Mouse (Mus musculus) T-helper 17 cell (primary cell): Measurements from ENCODE around the gene Ubxn6.

Experiments used
- in situ Hi-C, 2 experiments: fragments of 300-600 bp; cut with MboI, MseI; formaldehyde crosslinking; loops; 1 replicate in 1 of 2; 2 replicates in 1 of 2; pipeline ENCODE4 v1.15.1; 2025; ENCODE audit warnings: high pct_unique_total_duplicates in 2 of 2

The Ubxn6 gene

DNA sequence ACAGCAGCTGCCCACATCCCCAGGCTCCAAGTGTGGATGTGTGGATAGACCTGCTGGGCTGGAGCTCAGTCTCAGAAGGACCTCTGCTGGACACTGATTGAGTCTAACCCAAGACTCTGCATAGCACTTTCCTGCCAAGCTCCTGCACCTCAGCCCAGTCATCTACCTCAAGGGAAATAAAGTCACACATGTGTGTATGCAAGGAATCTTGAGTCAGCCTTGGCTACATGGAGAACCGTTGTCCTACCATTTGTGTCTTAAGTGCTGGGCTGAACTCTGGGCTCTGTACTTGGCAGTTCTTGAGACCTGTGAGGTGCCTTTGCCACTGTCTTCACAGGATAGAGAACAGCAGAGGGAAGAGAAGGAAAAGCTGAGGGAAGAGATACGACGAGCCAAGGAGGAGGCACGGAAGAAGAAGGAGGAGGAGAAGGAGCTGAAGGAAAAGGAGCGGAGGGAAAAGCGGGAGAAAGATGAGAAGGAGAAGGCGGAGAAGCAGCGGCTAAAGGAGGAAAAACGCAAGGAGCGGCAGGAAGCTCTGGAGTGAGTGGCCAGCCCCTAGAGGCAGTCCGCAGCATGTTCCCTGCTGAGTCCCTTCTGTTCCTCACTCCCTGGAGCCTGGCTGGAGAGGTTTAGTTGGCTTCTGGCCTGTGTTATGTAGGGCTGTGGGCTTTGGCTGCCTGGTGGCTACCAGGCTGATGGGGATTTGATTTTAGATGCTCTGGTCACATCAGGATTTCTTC is 17.3 kb downstream of the Ubxn6 start:
- in situ Hi-C loops, result no loop called here

DNA sequence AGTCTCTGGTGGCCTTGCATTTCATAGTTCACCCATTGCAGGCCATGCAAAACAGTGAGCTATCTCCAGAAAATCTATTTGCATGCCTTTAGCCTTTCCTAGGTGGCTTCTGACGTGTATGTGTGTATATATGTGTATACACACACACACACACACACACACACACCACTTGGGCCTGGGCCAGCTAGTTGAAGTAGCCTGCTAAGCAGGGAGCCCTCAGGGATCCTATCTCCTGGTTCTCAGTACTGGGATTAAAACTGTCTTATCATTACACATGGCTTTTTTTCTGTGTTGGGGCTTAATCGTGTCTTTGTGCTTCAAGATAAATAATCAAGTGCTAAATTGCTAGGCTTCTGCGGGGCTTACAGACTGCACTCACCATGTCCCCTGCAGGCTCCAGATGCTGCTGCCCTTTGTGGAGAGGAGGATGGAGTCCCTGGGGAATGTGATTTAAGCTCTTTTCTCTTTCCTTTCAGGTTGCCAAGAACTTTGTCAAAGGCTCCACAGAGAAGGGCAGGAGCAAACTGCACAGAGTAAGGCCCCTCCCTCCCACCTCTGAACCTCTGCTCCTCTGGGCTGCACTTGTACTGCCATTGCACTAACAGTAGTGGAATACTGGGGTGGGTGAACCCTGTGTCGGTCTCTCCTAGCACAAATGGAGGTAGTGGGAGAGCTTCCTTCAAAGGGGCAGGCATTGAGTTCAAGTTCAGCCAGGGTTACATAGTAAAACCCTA is 18.7 kb downstream of the Ubxn6 start:
- in situ Hi-C loops, result no loop called here

DNA sequence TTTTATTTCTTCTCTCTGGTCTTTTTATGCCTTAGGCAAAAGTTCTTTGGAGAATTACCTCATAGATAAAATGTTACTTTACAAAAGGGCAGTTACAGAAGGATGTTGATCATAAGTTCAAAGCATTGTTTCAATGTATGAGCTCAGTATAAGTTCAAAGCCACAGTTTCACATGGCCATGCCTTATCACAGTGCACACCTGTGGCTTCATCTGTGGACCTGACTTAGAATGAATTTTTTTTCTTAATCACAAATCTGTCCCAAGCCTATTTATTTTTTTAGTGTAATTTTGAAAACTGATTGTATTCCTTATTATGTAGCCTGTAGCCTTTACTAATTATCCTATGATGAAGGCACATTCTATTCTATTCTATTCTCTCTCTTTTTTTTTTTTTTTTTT is 19.9 kb downstream of the Ubxn6 start:
- in situ Hi-C loops, result no loop called here

DNA sequence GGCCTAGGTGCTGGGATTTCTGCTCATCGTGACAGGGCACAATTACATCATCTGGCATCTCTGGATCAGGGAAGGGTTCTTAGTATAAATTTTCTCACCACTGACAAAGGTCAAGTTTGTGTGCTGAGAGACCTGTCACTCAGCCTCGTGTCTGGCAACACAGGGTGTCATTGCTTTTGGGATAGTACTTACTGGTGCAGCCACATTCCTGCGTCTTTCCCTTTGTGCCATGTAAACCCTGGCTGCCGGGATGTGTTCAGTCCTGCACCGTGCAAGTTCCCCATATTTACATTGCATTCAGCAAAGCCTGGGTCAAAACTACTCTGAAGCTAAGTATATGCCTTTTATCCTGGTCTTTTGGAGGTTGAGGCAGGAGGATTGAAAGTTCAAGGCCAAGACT is 23.5 kb downstream of the Ubxn6 start:
- in situ Hi-C loops, result no loop called here

DNA sequence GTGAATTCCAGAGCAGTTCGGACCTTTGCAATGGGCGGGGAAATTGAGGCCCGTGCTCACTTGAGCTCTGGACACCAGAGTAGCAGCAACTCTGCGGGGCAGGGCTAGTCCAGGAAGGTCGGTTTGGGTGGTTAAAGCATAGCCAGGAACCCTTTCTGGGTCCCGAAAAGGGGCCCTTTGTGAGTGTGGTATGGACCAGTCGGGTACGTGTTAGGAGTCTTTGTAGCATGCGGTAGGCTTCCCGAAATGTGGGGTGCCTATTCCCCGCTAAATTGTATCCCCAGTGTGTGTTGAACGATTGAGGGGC is 34.0 kb downstream of the Ubxn6 start:
- in situ Hi-C loops, result no loop called here

DNA sequence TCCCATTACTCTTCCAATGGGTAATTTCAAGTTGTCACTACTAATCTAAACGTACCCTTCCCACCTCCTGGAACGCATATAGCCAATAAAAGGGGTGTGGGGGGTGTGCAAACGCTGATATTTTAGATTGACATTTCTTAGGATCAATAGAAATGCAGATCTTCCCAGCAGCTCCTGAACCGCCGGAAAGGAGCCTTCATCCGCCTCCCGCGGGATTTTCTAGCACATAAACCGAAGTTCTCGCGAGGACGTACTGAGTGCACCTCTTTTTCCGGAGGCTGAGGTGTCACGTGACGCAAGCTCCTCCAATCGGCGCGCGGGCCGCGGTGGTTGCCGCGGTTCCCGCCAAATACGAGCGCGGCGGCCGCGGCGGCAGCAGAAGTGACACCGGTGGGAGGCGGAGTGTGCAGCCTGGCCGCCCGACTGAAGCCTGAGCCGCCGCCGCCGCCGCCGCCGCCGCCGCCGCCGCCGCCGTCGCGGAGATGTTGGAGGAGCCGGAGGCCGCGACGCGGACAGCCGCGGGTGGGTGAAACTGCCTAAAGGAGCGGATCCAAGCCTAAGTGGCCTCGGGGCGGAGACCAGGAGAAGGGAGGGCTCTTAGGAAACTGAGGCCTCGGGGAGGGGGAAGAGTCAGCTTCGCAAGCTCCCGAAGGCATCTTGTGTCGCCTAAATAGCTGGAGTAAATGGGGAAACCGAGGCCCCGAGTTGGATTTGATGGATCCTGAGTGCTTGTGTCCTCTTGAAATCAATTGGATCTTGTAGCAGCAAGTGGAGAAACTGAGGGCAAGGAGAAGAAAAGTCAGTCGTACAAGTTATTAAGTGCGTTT is 34.6 kb downstream of the Ubxn6 start, which contains the start of gene Chaf1a:
Chaf1a (plus strand) TSS at position 410 of the 827 bp plus-strand sequence.
- in situ Hi-C loops, result no loop called here

DNA sequence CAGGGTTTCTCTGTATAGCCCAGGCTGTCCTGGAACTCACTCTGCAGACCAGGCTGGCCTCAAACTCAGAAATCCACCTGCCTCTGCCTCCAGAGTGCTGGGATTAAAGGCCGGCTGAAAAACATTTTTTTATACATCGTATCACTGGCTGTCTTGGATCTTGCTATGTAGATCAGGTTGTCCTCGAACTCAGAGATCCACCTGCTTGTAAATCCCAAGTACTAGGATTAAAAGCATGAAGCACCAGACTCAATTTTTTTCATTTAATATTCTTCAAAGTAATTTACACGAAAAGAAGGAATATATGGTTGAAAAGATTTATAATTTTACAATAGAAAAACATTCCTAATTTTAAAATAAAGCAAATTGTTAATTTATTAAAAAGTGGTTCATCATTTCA is 35.5 kb downstream of the Ubxn6 start:
- in situ Hi-C loops, result no loop called here

DNA sequence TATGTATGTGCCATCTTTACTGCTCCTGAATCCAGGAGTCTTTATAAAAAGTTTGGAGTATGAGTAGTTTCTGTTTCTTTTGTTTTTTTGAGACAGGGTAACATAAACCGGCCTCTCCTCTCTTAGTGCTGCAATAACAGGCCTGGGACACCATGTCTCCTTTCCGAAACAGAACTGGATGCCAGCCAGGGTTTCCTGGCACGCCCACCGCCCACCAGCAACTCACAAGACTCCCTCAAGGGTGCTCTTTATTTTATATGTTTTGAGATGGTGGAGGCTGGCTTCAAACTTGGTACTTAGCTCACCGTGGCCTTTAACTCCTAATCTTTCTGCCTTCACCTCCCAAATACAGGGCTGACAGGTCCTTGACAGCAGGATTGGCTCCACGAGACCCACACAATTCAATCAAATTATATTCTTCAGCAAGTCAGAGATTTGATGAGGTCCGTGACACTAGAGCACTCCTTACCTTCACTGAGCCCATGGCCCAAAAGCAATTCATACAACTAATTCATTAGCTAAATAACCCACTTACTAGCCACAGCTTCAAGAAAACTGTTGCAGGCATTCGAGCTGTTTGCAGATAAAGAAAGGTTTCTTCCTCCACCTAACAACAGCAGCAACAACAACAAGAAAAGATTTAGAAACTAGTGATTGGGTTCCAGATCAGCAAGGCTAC is 36.1 kb downstream of the Ubxn6 start:
- in situ Hi-C loops, result no loop called here

DNA sequence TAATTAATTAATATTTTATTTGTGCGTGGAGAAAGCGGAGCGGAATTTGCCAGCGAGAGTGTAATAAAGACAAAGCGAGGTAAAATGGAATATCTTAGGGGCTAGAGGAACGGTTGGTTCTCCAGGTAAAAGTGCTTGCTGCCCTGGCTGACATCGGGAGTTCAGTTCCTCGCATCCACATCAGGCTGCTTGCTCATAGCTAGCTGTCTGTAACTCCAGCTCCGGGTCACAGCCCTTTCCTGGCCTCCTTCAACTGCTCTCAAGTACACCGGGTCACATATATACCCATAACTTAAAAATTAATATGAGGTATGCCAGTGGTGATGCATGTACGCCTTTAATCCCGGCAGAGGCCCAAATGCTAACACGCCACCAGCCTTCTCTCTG is 37.9 kb downstream of the Ubxn6 start:
- in situ Hi-C loops, result no loop called here

DNA sequence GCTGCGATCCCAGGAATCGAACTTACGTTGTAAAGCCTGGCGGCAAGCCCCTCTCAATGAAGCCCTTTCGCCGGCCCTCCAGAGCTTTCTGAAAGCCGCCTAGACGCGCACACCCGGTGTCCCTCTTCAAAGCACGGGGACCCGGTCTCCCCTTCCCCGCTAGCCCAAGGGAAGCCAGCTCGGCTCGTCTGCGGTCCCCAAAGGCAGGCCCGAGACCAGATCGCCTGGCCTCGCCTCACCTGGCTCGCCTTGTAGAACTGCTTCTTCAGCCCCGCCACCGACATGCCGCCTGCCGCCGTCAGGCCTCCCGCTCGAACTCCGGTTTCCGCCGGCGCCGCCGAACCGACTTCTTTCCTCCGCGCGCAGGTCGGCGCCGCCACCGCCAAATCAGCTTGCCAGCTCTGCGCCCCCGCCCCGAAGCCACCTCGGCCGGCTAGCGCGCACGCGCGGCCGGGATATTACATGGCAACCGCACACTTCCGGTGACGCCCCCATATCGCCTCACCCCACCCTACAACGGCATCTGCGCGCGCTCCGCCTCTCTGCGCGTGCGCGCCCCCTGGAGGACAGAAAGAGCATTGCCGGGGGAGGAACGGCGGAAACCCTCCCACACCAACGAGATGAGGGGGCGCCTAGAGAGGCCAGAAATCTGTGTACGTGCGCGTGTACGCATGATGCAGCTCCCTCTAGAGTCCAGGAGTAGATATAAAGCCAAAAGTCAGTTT is 38.5 kb downstream of the Ubxn6 start, which contains the start of gene Sh3gl1:
Sh3gl1 (minus strand) TSS at position 460 of the 725 bp plus-strand sequence.
- in situ Hi-C loops, result no loop called here

DNA sequence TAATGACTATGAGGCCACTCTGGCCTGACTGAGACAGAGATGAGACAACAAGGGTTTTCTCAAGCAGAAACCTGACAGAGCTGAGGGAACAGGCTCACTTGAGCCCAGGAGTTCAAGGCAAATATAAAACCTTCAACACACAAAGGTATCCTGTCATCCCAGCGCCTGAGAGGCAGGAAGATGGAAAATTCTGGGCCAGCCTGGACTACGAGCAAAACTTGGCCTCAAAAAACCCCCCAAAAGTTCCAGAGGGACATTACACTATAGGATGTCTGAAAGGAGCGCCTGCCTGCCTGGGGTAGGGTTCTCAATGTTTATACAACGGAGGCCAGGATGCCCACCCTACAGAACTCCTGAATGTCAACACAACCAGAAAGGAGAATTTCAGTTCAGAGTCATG is 39.6 kb downstream of the Ubxn6 start:
- in situ Hi-C loops, result no loop called here

DNA sequence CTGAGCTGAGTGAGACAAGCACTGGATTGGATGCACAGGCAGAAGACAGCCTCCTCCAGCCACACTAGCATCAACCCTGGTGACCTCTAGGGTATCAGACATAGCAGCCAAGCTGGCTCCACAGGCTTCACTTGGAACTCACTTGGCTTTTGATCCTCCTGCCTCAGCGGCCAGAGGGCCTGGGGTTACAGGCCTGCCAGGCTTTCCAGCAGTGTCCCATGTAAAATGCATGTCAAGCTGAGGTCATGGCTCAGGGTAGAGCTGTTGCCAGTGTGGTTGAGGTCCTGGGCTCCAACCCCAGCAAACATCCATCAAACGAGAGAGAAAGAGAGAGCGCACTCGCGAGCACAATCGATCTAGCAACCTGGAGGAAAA is 40.1 kb downstream of the Ubxn6 start:
- in situ Hi-C loops, result no loop called here

DNA sequence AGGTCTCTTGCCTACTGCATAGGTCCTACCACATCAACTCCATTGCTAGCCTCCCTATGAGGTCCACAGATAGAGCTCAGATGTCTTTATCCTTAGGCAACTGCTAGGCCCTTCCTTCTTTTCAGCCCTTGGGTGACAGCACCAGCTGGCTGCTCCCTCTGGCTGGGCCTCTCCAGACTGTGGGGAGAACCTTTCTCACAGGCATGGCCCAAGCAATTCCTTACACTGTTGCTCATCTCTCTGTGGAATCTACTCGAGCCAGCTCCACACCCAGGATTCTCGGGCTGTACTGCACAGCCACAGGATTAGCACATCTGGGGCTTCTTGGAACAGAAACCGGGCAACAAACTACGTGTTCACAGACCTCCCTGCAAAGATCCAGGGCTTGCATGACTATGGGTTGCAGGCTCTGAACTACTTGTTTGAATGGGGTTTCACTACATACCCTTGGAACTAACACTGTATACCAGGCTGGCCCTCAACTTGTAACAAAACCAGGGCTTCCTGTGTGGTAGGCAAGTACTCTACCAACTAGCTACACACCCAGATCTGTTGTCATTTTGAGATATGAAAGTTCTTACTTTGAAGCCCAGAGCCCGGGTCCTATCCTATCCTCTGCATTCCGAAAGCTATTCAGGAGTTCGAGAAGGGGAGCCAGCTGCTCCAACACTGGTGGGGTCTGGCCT is 40.6 kb downstream of the Ubxn6 start:
- in situ Hi-C loops, result no loop called here

DNA sequence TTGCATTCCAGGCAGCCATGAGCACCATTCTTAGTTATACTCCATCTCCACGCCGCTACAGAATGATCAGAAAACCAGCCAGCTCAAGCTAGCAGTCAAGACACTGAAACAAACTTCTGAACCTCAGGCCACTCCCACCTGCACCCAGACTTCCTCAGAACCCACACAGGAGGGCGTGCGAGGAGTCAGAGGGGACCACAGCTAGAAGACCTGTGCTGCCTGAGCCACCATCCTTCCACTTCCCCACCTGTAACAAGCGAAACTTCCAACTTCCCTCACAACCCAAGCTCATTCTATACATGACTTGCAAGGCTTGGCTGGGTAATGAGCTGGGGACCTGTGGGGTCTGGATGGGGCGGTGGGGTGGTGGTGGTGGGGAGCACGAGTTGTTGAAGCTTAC is 42.0 kb downstream of the Ubxn6 start:
- in situ Hi-C loops, result no loop called here

DNA sequence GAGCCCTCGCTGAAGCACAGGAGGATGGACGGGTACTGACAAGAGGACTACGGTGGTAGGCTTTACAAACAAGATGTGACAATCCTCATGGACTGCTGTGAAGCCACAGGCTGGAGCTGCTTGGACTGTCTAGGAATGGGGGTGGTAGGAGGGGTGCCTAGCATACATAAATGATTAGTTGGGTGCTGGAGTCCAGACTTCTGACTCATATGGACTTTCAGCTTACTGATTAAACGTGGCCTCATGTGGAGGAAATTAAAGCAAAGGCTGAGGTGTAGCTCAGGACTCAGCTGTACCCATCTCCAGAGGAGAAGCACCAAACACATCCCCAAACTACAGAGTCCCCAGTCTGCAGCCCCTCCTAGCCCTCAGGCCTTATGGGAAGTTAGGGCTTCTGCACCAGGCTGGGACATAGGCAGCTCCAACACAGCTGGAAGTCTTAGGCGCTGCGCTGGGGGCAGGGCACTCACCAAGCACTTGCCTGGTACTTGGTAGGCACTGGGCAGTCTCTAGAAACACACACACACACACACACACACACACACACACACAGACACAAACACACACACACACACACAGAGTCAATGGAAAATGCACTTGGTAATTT is 42.6 kb downstream of the Ubxn6 start:
- in situ Hi-C loops, result no loop called here

DNA sequence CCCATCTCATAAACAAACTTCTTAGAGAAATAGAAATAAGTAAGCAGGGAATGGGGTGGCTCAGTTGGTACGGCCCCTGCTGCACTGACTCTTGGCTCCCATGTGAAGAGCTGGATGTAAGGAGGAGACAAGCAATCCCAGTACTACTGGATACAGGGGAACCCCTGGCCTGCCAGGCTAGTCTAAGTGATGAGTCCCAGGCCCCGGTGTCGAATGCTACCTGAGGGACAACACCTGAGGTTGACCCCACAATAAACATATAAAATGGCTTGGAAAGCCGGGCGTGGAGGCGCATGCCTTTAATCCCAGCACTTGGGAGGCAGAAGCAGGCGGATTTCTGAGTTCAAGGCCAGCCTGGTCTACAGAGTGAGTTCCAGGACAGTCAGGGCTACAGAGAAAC is 43.4 kb downstream of the Ubxn6 start:
- in situ Hi-C loops, result no loop called here

DNA sequence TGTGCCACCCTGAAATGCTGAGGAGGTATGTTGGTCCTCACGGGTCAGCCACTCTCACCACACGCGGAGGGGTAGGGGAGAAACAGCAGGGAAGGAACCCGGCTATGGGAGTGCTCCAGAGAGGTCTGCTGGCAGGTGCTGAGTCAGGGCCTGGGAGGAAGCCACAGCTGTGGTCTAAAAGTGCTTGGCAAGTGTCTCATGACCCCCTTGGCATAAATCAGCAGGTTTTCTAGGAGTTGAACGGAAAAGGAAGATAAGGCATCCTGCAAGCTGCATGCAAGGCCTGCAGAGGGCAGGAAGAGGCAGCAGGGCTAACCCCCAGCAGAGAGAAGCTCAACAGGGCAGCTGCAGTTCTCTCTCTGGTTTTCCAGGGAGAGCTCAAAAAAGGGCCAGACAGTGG is 43.9 kb downstream of the Ubxn6 start:
- in situ Hi-C loops, result no loop called here

DNA sequence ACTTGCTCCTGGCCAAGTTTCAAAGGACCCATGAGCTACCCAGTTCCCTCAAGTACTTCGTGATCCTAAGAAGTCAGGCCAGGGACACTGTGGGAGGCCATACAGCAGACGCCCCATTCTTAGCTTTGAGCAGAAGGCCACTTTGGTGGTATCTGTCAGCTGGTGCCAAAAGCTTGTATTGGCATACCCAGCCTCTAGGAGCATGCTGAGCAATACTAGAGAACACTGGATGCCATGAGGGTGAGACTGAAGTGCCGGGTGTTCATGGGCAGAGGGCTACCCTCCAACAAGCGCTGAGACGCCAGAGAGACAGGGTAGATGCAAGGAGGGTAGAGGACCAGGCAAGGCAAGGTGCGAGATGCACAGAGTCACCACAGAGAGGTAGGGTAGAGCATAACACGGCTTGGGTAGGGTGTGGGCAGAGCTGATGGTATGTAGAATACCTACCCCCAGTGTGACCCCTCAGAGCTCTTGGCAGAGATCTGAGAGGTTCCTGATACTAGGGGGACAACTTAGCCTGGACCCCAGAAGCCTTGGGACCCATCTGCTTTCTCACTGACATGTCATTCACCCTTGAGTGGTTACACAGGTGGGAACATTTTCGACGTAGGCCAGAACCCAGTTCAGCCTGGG is 44.5 kb downstream of the Ubxn6 start:
- in situ Hi-C loops, result no loop called here

DNA sequence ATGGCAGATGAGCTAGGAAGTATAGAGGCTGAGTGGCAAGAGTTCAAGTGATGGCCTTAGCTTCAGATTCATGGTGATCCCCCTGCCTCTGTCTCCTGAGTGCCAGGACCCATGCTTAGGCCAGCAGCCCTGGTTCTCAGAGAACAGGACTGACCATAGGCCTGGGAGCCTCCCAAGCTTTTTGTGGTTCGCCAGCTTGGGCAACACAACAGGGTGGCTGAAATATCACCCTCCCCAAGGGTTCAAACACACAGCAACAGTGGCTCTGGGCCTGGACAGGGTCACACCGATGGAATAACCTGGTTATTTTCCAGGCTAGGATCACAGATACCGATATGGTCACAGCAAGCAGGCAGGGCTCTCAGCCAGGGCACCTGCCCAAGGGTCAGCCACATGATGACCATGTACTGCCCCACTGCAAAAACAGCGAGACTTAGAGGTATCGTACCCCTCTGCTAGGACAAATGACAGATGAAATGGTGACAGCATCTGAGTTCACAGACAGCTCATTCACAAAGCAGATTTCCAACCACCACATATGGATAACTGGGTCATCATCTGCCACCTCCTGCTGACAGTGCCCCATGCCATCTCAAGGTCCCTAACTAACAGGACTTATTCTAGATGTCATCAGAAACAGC is 46.9 kb downstream of the Ubxn6 start:
- in situ Hi-C loops, result no loop called here
